Mouse (Mus musculus) thymus, adult 2 months (tissue): ENCODE results near the gene Celf2.

ENCODE experiments used
- CTCF ChIP-seq: fragments of 200-500 bp; IDR thresholded peaks from 2 replicates; pipeline ENCODE4 v1.5.1; 2012; ENCODE audit warnings: mild to moderate bottlenecking, control low read depth, low read length, moderate library complexity, borderline replicate concordance; ENCODE audit not compliant: control insufficient read depth, poor library complexity, insufficient read depth; ENCODE audit errors: extremely low read depth
- POLR2A ChIP-seq: fragments of 200-500 bp; IDR thresholded peaks from 2 replicates; pipeline ENCODE4 v1.6.1; 2012; ENCODE audit warnings: mild to moderate bottlenecking, low read length, control low read depth, moderate library complexity; ENCODE audit not compliant: control insufficient read depth, poor library complexity, insufficient read depth; ENCODE audit errors: extremely low read depth

- TF ChIP-seq CTCF (no peak), POLR2A (no peak)
These were observed 948.6 kb downstream of the Celf2 start for GRCm38 (mm10) chr2:6560802-6561201.
